Mouse (Mus musculus) cerebellum, postnatal 36 days (tissue): ENCODE data around the gene Uap1l1.
"Not testable (repeated sequence)": the region's sequence is repeated elsewhere in the genome, so short reads cannot be mapped to it uniquely, and the experiment has no call there.

Source experiments
- DNase-seq, 2 experiments: peaks; one replicate each; pipeline ENCODE4 v3.0.0; 2021 to 2022; ENCODE audit warnings: mixed read lengths in 2 of 2

The Uap1l1 gene

DNA sequence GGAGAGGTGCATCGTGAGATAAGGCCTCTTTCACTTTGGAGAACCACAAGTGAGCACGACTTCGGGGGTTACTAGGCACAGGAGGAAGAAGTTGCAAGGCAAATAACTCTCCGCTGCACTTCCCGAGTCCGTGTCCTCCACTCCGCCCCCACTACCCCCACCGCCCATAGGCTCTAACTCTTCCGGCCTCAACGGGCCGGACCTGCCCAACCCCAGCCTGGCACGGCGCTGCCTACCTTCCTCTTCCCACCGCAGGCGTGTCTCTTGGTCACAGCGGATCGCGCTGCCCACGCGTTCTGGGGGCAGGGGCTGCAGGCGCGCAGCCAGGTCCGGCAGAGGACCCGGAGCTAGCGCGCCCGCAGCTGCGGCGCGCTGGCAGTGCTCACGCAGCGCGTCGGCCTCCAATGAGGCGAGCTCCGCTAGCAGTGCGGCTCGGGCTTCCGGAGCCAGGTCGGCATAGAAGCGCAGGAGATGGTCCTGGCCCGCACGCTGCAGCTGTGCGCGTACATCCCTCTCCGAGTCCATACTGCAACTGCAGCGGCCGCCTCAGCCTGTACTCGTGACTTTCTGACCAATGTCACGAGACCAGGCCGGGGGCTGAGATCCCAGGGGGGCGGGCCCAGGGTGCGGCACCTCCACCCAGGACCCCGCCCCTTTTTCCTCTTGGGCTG lies at the start of gene Uap1l1:
Gene Uap1l1, minus strand, starts transcription at position 592 of the 671 bp plus-strand sequence.
- peak; percentile 31 to 53 for DNase-seq

DNA sequence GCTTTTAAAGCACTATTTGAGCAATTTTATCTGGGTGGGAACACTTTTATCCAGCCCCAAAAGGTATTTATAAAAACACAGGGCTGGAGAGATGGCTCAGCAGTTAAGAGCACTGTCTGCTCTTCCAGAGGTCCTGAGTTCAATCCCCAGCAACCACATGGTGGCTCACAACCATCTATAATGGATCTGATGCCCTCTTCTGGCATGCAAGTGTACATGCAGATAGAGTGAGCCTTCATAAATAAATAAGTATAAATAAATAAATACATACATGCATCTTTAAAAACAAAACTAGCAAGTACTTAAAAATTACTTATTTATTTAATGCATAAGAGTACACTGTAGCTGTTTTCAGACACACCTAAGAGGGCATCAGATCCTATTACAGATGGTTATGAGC lies 48.0 kb upstream of the Uap1l1 start:
- not testable (repeated sequence) for DNase-seq

DNA sequence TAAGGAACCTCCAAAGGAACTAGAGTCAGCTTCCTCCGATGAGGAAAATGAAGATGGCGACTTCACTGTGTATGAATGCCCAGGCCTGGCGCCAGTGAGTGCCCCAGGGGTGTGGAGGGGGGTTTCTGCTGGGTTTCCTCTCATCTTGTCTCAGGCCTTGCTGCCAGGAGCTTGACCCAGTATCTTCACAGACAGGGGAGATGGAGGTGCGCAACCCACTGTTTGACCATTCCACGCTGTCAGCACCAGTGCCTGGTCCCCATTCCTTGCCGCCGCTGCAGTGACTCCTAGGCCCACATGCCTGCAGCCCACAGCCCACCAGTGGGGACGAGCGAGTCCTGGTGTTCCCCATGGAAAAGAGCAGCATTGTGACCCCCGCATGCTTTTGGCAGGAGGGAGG lies 43.4 kb upstream of the Uap1l1 start:
- DNase-seq: no peak

DNA sequence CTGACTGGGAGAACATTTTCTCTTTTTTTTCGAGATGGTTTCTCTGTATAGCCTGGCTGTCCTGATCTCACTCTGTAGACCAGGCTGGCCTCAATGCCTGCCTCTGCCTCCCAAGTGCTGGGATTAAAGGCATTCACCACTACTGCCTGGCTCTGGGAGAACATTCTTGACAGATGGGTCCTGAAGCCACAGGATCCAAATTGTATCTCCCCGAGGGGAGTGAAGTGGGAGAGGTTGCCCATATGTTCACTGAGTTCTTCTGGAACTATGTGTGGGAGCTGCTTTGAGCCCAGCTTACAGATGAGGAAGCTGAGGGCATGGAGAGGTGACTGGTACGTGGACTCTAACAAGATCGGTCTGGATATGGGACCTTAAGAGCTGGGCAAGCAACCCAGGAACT lies 38.5 kb upstream of the Uap1l1 start:
- no peak for DNase-seq

DNA sequence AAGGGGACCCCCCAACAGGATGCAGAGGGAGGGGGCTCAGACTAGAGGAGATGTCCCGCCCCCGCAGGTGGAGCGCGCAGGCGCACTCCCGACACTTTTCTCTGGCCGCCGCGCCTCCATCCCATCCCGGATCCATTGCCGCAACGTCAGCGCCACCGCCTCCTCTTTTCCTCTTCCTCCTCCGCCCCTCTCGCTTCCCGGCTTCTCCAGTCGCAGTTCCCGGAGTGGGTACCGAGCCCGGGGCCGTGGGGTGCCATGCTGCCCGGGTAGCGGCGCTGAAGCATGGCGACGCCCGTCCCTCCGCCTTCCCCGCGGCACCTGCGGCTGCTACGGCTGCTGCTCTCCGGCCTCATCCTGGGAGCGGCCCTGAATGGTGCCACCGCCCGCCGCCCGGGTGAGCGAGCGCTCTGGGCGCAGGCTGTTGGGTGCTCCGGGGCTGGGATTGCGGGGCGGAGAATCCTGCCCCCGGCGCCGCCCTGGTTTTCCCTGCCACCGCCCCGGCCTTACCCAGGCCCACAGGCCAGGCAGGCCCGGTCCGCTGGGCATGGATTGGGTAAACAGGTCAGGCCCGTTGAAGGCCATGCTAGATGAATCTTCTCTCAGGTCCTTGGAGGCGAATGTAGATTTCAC lies 37.6 kb upstream of the Uap1l1 start:
- peak; percentile 91 for DNase-seq

DNA sequence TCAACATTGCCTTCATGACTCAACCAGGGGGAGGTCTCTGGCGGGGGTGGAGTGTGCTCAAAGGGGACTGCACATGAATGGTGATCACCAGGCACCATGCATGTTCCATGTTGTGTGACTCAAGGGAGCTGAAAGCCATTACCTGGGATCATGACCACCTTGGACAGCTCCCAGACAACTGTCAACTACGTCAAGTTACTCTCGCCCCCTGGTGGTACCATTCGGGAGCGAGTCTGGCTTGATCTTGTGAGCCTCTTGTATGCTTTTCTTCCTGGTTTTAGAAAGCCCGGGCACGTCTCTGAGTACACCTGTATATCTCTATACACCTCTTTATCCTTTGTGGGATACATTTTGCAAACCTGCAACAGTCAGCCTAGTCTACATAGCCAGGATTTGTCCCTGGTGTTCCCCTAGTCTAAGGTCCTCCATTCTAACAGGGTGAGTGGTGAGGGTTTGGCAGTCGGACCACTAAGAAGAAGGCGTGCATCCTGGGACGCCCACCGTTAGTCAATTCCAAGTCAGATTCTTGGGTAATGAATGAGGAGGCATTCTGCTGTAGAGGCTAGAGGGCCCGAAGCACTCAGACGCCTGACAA lies 37.0 kb upstream of the Uap1l1 start:
- peak; percentile 77 to 78 for DNase-seq

DNA sequence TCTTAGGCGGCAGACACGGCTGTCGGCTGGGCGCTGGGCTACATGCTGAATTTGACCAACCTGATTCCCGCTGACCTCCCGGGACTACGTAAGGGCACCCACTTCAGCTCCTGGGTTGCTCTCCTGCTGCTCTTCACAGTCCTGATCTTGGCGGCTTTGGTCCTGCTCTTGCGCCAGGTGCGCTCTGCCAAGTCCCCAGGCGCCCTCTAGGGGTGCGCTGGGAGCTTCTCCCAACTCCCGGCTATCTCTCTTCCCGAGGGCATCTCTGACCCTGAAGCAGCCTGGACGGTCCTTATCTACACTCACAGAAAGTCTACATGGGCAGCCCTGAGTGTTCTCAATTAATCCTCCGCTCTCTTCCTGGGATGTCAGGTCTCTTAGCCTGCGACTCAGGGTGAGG lies 35.3 kb upstream of the Uap1l1 start:
- peak; percentile 74 to 78 for DNase-seq

DNA sequence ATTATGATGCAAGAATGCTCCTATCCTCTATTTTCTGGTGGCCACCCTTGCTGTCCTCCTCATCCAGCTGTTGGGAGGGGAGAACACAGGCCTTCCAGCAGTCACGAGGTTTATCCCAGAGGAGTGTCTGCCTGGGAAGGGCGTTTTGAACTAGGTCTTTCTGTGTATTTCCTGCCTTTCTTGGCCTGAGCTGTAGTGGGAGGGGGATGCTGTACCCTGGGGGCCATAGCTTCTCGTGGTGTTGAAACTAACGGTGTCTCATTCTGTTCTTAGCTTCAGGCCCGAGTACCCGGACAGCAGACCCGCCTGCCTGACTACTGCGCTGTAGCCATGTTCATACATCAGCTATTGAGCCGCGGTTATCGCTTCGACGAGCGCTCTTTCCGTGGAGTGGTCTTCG lies 34.8 kb upstream of the Uap1l1 start:
- no peak for DNase-seq

DNA sequence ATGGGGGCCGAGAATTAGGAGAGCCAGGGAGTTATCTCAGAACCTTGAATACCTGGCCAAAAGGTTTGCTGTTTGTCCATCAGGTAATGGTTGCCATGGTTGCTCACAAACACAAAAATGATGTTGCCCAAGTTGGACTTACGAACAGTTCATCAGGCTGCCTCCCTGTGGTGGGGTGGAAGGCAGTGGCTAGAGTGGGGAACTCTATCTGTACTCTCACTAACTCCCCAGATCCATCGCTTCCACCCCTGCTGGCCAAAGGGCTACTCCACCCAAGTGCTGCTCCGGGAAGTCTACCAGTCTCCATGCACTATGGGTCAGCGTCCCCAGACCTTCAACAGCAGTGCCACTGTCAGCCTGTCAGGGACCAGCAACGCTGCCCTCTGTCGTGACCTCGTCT lies 33.6 kb upstream of the Uap1l1 start, which contains the start of gene Npdc1:
Gene Npdc1, plus strand, starts transcription at position 301 of the 400 bp plus-strand sequence.
- no peak for DNase-seq

DNA sequence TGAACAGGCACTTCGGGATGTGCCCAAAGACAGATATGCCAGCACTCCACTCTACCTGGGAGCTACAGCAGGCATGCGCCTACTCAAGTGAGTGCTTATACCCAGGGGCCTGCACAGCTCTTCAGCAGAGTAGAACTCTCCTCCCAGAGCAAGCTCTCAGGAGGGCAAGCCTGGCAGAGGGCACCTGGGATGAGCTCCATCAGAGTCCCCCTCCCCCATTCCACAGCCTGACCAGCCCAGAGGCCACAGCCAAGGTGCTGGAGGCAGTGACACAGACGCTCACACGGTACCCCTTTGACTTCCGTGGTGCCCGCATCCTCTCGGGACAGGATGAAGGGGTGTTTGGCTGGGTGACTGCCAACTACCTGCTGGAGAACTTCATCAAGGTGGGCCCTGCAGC lies 32.6 kb upstream of the Uap1l1 start:
- no peak for DNase-seq

DNA sequence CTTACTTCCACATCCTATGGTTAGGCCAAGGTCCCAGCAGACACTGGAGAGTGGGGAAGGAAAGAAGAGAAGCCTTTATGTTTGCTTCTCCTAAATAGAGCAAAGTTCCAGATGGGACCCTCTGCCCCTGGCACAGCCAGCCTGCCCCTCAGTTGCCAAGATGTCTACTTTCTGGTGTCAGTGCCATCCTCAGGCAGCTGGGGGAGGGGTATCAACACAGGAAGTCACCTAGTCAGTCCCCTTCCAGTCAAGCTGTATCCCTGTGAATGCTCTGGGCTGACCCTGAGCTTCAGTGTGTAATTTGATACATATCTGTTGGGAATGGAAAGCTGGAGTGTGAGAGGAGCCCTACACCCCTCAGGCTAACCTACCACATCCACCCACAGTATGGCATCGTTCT lies 31.5 kb upstream of the Uap1l1 start:
- DNase-seq: no peak

DNA sequence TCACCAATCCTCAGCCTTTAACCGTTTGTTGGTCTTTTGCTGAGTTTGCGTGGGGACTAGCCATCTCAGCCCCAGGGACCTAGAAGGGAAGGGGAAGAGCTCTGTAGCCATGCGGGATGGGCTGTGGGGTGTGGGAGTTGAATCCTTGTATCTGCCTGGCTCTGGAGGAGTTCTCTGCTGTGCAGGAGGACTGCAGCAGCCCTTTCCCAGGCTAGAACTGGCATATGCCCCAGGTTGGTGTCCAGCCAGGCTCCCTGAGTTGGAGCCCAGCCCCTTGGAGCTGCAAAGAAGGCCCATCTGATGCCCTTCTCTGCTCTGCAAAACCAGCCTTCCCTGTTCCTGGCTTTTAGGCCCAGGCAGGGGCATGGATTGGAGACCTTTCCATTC lies 31.1 kb upstream of the Uap1l1 start:
- peak; percentile 69 to 78 for DNase-seq

DNA sequence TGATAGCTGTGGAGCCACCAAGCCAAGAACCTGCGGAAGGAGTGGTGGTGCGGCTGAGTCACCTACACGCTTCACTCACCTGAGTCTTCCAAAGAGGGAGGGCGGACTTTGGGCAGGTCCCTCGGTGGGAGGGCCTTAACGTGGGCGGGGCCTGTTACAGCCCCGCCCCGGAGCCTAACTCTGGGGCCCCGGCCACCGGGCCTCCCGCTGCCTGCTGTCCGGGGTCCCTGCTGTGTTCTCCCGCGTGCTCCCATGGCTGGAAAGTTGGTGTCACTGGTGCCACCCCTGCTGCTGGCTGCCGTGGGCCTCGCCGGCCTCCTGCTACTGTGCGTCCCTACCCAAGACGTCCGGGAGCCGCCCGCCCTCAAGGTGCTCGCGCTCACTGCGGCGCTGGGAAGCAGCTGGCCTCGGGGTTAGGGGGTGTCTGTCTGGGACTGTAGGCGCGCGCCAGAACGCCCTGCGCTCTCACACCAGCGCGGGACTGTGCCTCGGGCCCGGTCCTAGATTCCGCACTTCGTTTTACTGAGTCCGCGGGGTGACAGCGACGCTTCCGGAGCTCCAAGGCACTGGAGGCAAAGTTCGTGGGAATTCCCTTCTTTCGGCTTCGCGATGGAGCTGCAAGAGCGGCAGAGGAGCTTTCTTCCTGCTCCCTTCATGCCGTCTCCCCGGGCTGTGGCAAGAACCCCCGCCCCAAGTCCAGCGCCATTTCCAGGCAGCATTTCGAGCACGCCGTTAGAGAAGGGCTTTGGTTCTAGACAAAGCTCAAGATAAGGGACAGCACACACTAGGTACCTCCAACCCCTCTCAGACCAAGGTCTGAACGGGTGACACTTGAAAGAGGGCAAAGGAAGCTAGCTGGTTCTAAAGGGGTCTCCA lies 30.5 kb upstream of the Uap1l1 start, which contains the start of gene Entpd2:
Gene Entpd2, plus strand, starts transcription at position 154 of the 876 bp plus-strand sequence.
- peak; percentile 45 to 49 for DNase-seq

DNA sequence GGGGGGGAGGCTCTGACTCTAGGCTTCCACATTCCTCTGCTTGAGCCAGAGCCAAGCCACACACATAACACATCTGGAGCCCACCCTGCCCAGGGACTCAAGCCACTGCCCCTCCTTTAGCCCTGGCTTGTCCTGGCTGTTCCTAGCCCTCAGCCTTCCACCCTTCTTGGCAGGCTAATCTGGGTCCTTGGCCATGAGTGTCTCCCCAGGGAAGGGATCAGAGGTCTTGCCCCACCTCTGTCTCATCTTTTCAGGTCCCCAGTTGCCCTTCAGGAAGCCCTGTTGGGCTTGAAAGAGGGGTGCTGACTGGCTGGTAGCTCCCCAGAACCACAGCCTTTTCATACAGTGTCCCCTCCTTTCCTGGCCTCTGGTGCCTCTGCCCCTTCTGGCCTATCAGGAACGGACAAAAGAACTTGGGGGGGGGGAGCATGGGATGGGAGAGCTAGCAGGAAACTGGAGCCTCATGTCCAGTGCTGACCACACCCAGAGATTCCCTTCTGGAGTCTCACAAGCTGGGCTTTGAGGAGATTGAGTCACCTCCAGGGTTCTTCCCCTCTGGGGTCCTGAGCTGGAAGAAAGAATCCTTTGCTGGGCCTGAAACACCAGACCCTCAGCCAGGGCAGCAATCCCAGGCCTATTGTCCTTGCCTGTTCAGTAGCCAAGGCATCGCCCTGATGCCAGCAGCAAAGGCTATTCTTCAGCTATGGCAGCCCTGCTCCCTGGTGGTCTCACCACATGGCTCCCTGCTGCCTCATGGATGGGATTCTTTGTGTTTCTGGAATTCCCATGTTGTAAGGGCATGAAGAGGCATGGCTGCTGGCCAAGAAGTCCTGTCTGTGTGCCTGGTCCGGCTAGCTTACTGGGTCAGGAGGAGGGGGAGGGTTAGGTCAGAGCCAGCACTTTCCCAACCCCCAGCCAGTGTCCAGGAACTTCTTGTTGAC lies 29.1 kb upstream of the Uap1l1 start:
- peak in 1 of 2 experiments; percentile 39 for DNase-seq

DNA sequence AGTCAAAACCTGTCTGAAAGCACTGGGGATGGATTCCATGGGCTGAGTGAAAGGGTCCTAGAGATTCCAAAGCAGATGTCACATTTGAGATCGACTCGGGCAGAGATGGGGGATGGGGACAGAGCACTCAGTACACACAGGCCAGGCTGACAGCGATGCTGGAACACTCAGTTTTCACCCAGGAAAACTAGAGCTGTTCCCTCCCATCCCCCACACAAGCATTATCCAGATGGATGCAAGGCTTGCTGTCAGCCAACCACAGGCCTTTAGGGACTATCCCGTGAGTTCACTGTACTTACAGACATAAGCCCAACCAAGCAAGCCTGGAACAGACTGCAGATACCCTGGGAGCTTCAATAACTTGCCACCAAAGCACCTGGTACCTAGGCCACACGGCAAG lies 25.8 kb upstream of the Uap1l1 start:
- no peak for DNase-seq

DNA sequence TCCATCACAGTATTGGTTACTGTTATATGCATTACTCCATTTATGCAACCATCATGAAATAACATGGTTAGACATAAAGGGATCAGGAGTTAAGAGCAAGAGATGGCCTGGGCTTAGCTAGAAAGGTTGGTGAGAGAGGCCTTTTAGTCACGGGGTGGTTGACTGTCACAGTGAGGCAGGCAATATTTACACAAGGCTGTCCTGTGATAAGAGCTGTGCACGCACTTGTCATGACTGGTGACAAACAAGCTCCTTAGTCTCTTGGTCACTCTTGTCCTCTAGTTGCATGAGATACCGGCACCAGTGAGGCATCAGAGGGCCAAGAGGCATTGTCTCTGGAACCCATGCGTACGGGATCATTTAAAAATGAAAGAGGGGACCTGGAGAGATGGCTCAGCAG lies 19.0 kb upstream of the Uap1l1 start:
- DNase-seq: no peak

DNA sequence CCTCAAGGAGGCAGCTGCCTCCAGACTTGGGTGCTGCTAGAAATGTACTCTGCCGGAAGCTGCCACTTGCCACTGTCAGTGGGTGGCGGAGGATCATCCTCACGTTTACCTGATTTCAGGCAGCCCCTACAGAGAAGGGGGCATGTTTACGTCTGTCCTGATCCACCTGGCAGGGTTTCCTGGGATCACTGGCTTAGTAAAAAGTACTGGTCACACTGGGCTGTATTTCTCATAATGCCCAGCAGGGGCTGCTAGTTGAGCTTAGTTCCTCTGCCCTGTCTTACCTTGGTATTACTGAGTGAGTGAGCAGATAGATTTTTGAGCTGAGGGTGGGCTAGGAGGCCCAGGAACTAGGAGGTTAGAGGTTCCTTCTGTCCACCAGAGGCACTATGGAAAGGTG lies 11.1 kb upstream of the Uap1l1 start:
- DNase-seq: peak; percentile 73 to 77

DNA sequence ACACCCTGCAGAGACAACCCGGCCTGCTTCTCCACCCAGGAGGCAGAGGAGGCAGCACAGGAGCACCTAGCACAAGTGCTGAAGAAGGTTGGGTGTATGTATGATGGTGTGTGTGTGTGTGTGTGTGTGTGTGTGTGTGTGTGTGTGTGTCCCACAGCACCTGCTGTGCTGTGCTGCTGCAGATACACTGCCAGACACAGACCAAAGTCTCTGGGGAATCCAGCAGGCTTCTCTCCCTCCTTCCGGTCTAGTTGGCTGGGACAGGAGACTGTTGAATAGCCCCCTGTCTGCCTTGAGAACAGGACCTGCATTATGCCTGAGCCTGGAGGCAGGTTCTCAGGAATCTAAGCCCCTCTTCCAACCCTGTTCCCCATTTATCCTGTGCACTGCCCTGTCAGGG lies 7.9 kb upstream of the Uap1l1 start:
- no peak for DNase-seq

DNA sequence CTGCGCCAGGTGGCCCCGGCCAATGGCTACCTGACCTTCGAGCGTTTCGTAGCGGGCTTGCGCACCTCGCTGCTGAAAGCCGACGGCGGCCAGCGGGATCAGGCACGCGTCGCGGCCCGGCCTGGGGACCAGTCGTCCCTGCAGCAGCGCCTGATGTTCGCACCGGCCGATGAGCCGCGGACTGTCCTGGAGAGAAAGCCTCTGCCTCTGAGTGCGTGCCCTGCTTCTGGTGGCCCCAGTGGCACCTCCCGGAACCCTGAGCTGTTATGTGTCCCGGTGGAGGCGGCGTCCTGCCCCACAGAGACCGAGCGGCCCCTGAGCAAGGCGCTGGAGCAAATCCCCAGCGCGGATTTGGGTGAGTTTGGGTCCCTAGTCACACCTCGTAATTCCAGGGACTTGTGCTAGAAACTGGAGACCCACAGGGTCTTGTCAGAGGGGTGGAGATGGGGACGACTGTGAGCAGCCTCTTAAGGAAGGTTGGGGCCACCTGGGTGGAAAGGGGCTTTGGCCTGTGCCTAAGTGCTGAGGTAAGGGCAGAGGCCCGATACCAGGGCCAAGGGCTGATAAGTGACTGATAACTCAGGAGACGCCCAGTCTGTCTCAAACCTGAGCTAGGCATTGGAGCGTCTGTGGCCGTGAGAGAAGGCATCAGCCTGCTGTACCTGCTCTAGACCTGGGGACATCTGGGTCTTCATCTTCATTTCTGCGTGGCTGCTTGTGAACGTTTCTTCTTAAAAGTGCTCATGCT lies 7.3 kb upstream of the Uap1l1 start:
- no peak for DNase-seq

DNA sequence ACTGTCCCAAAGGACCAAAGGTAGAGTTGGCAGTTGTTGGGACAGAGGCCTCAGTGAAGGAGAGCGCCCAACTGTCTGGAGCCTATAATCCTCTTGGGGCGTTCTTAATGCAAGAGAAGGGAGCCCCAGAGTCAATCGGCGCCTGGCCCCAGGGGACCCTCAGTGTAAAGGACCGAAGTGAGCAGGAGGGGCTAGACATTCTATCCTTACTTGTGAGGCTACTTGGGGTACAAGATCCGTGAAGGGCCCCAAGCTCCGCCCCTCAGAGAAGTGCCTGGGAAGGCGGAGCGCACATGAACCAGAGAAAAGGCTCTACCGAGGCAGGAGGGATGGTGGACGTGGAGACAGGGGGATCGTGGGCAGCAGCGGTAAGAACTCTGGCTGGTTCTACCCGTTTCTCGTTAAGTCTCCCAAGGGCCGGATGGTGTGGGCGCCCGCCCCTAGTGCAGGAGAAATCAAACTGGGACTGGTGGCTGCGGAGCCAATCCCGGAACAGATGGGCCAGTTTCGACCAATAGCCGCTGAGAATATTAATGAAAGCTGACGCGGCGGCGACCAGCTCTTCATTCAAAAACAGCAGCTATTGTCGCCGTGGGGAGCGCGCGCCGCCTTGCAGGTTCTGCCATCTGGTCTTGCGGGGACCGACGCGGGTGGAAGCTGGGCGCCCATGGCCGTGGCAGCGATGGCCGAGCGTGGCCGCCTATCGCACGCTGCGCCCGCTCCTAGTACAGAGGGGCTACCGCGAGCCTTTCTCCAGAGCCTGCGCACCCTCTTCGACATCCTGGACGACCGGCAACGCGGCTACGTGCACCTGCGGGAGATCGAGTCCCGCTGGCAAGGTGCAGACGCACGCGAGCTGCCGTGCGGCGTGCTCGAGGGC lies 6.5 kb upstream of the Uap1l1 start, which contains the start of gene Sapcd2:
Gene Sapcd2, plus strand, starts transcription at position 558 of the 880 bp plus-strand sequence.
- DNase-seq: peak; percentile 86
